Mouse (Mus musculus): Measurements from ENCODE around the gene Jmjd6. TPM values are rescaled to one million over a fixed set of nuclear protein-coding genes. Genes with fewer than 3 reads are reported as not detected.

Gene Jmjd6
- polyA plus RNA-seq, 1 experiment from 2014 or later: 82.6 TPM

DNA sequence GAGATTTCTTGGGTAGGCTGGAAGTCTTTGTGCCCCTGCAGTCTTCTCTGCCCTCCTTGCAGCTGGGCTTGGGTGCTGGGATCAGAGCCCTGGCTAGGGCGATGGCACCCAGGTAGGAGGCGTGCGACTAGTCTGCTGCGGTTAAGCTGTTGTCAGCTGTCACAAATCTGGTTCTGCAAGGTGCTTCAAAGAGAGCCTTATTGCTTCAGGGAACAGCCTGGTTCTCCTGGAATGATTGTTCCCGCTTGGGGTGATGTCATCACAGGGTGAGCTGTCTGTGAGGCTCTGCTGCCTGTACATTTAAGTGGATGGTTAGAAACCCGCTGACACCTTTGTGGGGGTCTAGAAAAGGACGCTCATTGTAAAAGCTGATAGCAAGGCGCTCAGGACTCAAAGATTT is 26.0 kb upstream of the Jmjd6 start:
- H3K4me3 ChIP-seq: no peak overlapping the region
- no peak for ATAC-seq (ENCODE audit: low FRiP score, low read depth)

DNA sequence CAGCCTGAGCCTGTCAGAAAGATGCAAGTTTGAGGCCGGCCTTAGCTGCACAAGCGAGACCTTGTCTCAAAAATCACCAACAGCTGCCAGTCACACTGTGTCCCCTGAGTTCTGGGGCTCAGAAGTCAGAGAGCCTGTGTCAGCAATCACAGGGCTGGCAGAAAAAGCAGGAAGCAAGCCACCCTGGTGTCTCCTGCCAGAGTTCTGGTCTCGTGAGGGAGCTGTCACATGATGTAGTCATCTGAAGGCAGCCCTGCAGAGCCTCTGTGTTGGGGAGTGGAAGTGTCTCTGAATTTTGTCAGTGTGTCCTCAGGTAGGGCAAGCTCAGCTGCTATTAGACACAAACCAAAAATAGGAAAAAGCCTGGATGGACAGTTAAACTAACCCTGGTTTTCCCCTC is 24.9 kb upstream of the Jmjd6 start:
- 66% methylated on average over 3 of the region's 3 CpGs for WGBS
- H3K9me3 ChIP-seq: no peaks in the 10 kb centered on the region
- no peaks in the 10 kb centered on the region for H3K27me3 ChIP-seq
- H3K9ac ChIP-seq: no peak overlapping the region
- H3K4me1 ChIP-seq: no peaks in the 10 kb centered on the region
- H3K27ac ChIP-seq: no peak overlapping the region
- H3K4me2 ChIP-seq (replicated peaks): no peak overlapping the region
- H3K4me3 ChIP-seq: no peak overlapping the region
- no peak for ATAC-seq (ENCODE audit: low FRiP score, low read depth)
- H3K36me3 ChIP-seq: peaks cover 88% of the 10 kb centered on the region

More for the DNA sequence above, 26.0 kb upstream of the Jmjd6 start:
- Histone ChIP-seq H3K9ac (no peak overlapping the region), H3K9me3 (no peaks in the 10 kb centered on the region), H3K4me2 (replicated peaks) (no peak overlapping the region), H3K27me3 (no peaks in the 10 kb centered on the region), H3K4me1 (no peaks in the 10 kb centered on the region), H3K36me3 (peaks cover 88% of the 10 kb centered on the region), H3K27ac (no peak overlapping the region)
- WGBS: 85% methylated on average over 8 of the region's 8 CpGs

GRCm38 (mm10) chr11:116865945-116866585 is 22.8 kb upstream of the Jmjd6 start:
- no peak overlapping the region for H3K9ac ChIP-seq
- H3K36me3 ChIP-seq: peaks cover 89% of the 10 kb centered on the region
- no peak overlapping the region for H3K27ac ChIP-seq
- no peaks in the 10 kb centered on the region for H3K27me3 ChIP-seq
- 81% methylated on average over 12 of the region's 12 CpGs for WGBS
- H3K9me3 ChIP-seq: no peaks in the 10 kb centered on the region
- no peak overlapping the region for H3K4me2 ChIP-seq (replicated peaks)
- H3K4me3 ChIP-seq: no peak overlapping the region
- H3K4me1 ChIP-seq: no peaks in the 10 kb centered on the region
- no peak for ATAC-seq (ENCODE audit: low FRiP score, low read depth)

DNA sequence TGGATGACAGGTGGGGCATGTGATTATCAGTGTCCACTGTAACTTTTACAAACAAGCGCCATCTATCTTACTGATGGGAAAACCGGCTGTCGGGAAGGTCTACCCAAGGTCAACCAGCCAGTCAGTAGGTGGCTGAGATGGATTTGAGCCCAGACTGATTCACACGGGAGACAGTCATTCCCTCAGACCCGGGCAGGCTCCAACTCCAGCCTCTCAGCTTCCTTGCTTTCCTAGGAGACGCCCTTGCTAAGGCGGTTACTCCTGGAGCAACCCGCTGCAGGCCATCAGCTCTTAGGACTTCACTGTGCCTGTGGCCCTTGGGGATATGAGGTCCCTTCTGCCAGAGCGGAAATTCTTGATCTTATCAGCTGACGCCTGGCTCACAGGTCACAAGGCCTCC is 21.2 kb upstream of the Jmjd6 start:
- ATAC-seq (ENCODE audit: low FRiP score, low read depth): no peak
- no peak overlapping the region for H3K27ac ChIP-seq
- no peaks in the 10 kb centered on the region for H3K4me1 ChIP-seq
- H3K36me3 ChIP-seq: peaks cover 95% of the 10 kb centered on the region
- no peak overlapping the region for H3K4me2 ChIP-seq (replicated peaks)
- WGBS: 83% methylated on average over 10 of the region's 10 CpGs
- H3K9me3 ChIP-seq: no peaks in the 10 kb centered on the region
- H3K4me3 ChIP-seq: no peak overlapping the region
- no peaks in the 10 kb centered on the region for H3K27me3 ChIP-seq
- H3K9ac ChIP-seq: no peak overlapping the region

- no peak overlapping the region for H3K4me3 ChIP-seq
- H3K4me1 ChIP-seq: peaks cover 15% of the 10 kb centered on the region
- H3K27me3 ChIP-seq: no peaks in the 10 kb centered on the region
- H3K27ac ChIP-seq: no peak overlapping the region
- no peaks in the 10 kb centered on the region for H3K9me3 ChIP-seq
- 35% methylated on average over 12 of the region's 12 CpGs for WGBS
- H3K4me2 ChIP-seq (replicated peaks): no peak overlapping the region
- no peak for ATAC-seq (ENCODE audit: low FRiP score, low read depth)
- peaks cover 49% of the 10 kb centered on the region for H3K36me3 ChIP-seq
- H3K9ac ChIP-seq: 0 out of 2 replicates have a peak overlapping the region, but pooled peaks have one; percentile 1
Observed at GRCm38 (mm10) chr11:116857183-116857850, 14.1 kb upstream of the Jmjd6 start.

DNA sequence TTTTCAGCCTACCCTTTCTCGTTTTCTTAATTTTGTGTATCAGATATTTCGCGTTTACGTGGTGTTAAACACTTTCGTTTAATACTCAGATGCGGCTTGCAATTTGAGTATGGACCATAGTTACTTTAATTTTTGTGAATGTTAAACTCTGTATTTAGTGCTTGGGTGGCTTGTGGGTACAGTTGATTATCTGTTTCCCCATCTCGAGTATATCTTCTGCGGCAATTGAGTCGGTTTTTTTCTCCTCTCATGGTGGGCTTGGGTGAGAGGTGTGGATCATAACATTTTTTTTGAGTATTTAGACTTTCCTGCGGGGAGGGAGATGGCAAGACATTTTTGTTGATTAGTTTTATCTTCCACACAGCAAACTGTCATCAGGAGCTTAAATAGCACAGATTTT is 11.0 kb upstream of the Jmjd6 start:
- no peaks in the 10 kb centered on the region for H3K9me3 ChIP-seq
- ATAC-seq (ENCODE audit: low FRiP score, low read depth): no peak
- peaks cover 26% of the 10 kb centered on the region for H3K4me1 ChIP-seq
- no peak overlapping the region; the same call in 1 of the 2 replicates for H3K27ac ChIP-seq
- peaks cover 41% of the 10 kb centered on the region for H3K36me3 ChIP-seq
- WGBS: 34% methylated on average over 10 of the region's 10 CpGs
- peak overlapping the region; percentile 81 for H3K9ac ChIP-seq
- H3K4me3 ChIP-seq: peak overlapping the region; percentile 94
- H3K4me2 ChIP-seq (replicated peaks): peak overlapping the region; percentile 86
- H3K27me3 ChIP-seq: no peaks in the 10 kb centered on the region

- no peaks in the 10 kb centered on the region for H3K27me3 ChIP-seq
Observed at GRCm38 (mm10) chr11:116853512-116853928, 10.3 kb upstream of the Jmjd6 start.

DNA sequence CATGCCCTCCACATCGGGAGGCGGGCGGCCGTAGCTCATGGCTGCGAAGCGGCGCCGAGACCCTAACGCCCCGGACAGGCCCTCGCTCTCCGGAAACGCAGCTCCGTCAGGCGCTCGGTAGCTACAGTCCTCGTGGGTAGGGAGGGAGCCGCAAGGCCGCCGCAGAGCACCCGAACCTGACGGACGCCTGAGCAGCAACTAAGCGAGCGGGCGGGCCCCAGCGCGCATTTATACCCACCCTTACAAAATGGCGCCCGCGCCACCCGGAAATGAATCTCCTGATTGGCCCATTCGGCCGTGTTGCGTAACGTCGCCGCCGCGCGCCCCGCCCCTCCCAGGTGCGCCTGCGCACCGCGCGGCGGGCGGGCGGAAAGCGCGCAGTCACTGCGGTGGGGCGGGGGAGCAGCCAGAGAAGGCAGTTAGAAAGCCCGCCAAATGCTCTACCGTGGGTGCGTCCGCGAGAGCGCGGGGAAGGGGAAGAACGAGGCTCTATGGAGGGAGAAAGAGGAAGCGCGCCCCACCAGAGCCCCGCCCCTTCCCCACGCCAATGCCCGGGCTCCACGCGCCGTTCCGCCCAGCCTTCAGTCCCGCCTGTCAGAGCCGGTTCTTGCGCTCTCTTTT is 9.8 kb upstream of the Jmjd6 start, which contains the start of gene Srsf2:
TSS of gene Srsf2 (minus strand) at position 204 of the 621 bp plus-strand sequence.
- WGBS: under 1% methylated on average over 69 of the region's 74 CpGs
- Histone ChIP-seq H3K36me3 (peaks cover 44% of the 10 kb centered on the region), H3K9me3 (no peaks in the 10 kb centered on the region), H3K27ac (peak within 1 kb of the TSS; percentile 98), H3K4me2 (replicated peaks) (peak within 1 kb of the TSS; percentile 86), H3K9ac (peak within 1 kb of the TSS; percentile 93), H3K4me3 (peak within 1 kb of the TSS; percentile 94), H3K4me1 (peaks cover 26% of the 10 kb centered on the region), H3K27me3 (no peaks in the 10 kb centered on the region)
- peak; percentile 89 for ATAC-seq (ENCODE audit: low FRiP score, low read depth)

More at GRCm38 (mm10) chr11:116853512-116853928, 10.3 kb upstream of the Jmjd6 start:
- peak; percentile 91 for ATAC-seq (ENCODE audit: low FRiP score, low read depth)
- peak overlapping the region; percentile 81 for H3K9ac ChIP-seq
- H3K4me3 ChIP-seq: peak overlapping the region; percentile 94
- H3K27ac ChIP-seq: peak overlapping the region; percentile 98
- peaks cover 26% of the 10 kb centered on the region for H3K4me1 ChIP-seq
- under 1% methylated on average over 34 of the region's 36 CpGs for WGBS
- H3K36me3 ChIP-seq: peaks cover 41% of the 10 kb centered on the region
- H3K9me3 ChIP-seq: no peaks in the 10 kb centered on the region
- peak overlapping the region; percentile 86 for H3K4me2 ChIP-seq (replicated peaks)

GRCm38 (mm10) chr11:116852291-116852890 is 9.1 kb upstream of the Jmjd6 start, which contains the start of gene Mfsd11:
Mfsd11 (plus strand) TSS chr11:116852440.
- WGBS: under 1% methylated on average over 89 of the region's 91 CpGs
- Histone ChIP-seq H3K9me3 (no peaks in the 10 kb centered on the region), H3K36me3 (peaks cover 47% of the 10 kb centered on the region), H3K27ac (peak within 1 kb of the TSS; percentile 98), H3K4me1 (peaks cover 26% of the 10 kb centered on the region), H3K4me3 (peak within 1 kb of the TSS; percentile 94), H3K4me2 (replicated peaks) (peak within 1 kb of the TSS; percentile 86), H3K9ac (peak within 1 kb of the TSS; percentile 93), H3K27me3 (no peaks in the 10 kb centered on the region)
- peak; percentile 31 for ATAC-seq (ENCODE audit: low FRiP score, low read depth)

DNA sequence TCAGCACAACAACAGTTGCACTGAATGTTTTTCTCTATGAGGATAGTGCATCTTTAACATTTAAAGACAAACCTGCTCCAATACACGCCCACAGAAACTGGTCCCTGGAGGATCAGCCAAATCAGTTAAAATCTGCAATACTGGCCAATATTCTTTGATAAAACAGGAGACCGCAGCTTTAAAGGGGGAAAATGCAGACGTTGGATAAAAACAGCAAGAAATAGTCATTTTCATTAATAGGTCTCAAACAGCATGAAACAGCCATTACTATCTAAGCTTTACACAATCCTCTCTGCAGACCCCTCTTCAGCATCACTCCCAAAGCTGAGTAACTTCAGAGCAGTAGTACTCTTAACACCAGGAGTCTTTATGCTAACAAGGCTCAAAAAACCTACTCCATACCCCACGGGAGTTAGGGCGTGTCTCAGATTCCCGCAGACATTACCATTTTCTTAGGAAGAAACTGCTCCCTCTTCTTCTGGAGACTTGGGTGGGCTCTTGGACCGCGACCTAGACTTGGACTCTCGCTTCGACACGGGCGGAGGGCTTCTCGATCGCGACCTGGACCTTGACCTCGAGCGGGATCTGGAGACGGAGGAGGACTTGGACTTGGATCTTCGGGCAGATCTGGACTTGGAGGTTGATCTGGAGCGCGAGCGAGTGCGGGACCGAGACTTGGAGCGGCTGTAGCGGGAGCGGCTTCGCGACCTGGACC is 8.5 kb upstream of the Jmjd6 start:
- peaks cover 45% of the 10 kb centered on the region for H3K36me3 ChIP-seq
- 1% methylated on average over 29 of the region's 29 CpGs for WGBS
- H3K27me3 ChIP-seq: no peaks in the 10 kb centered on the region
- H3K4me3 ChIP-seq: peak overlapping the region; percentile 94
- peak overlapping the region; percentile 86 for H3K4me2 ChIP-seq (replicated peaks)
- no peak for ATAC-seq (ENCODE audit: low FRiP score, low read depth)
- peaks cover 23% of the 10 kb centered on the region for H3K4me1 ChIP-seq
- H3K27ac ChIP-seq: peak overlapping the region; percentile 98
- peak overlapping the region; percentile 93 for H3K9ac ChIP-seq
- H3K9me3 ChIP-seq: no peaks in the 10 kb centered on the region

GRCm38 (mm10) chr11:116850833-116851477 is 7.7 kb upstream of the Jmjd6 start:
- Histone ChIP-seq H3K9me3 (no peaks in the 10 kb centered on the region), H3K9ac (peak overlapping the region; percentile 93), H3K4me2 (replicated peaks) (peak overlapping the region; percentile 86), H3K27me3 (no peaks in the 10 kb centered on the region), H3K4me3 (peak overlapping the region; percentile 94), H3K4me1 (peaks cover 23% of the 10 kb centered on the region), H3K27ac (no peak overlapping the region), H3K36me3 (peaks cover 46% of the 10 kb centered on the region)
- no peak for ATAC-seq (ENCODE audit: low FRiP score, low read depth)
- 35% methylated on average over 6 of the region's 6 CpGs for WGBS
